Mouse (Mus musculus) CD4-positive naive resting alpha-beta T cell, adult 57 days (primary cell): ENCODE results near the gene Rdh13. TPM values are rescaled to one million over a fixed set of nuclear protein-coding genes. Genes with fewer than 3 reads are reported as not detected.

Source experiments
- total RNA-seq: library from RNA; stranded (reverse); gene quantifications from one replicate; pipeline ENCODE4 v1.2.4, GENCODE M21; 2023

Gene Rdh13
- 10.8 TPM for total RNA-seq

GRCm38 (mm10) chr7:4445216-4445791 is at the start of gene Rdh13:
Gene Rdh13 (minus strand): TSS chr7:4445649.

DNA sequence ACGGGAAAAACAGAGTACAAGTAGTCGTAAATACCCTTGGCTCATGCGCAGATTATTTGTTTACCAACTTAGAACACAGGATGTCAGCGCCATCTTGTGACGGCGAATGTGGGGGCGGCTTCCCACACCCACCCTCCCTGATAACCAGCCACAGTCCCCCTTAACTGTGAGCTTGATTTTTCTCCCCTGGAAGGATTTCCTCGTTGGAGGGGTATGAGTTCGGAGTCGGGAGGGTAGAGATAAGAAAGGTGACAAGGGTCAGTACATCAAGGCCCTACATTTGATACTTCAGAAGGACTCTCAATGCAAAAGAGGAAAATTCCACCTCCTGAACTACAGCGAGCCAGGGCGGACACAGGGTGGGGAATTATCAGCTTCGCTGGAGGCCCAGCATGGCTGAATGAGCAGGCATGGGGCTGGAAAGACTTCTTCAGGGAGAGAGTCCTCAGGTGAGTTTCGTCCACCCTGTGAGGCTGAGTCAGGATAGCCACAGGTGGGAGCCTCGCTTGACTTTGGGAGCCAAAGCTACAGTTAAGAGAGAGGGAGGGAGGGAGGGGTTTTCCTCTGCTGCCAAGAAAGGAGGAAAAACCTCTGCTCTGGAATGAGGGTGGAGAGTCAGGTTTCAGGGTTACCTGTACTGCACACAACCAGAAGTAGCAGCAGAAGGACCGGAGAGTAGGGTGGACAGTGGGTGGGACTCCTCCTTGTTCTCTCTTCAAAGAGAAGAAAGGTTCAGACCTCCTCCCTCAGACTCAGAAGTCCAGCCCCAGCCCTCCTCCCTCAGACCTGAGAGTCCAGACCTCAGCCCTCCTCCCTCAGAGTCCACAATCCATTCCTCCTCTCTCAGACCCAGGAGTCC is 15.4 kb upstream of the Rdh13 start, which contains the start of gene Eps8l1:
Gene Eps8l1 (plus strand): TSS at position 99 of the 859 bp plus-strand sequence.

GRCm38 (mm10) chr7:4397730-4398129 is 47.7 kb downstream of the Rdh13 start, which contains the start of gene Gp6:
Gene Gp6 (minus strand): TSS chr7:4397744.

Other genes with a start within 250 kb of the Rdh13 start
- gene Lilra5, start 207.9 kb downstream of the Rdh13 start, total RNA-seq: not detected
- gene Ncr1, start 107.9 kb downstream of the Rdh13 start, total RNA-seq: 2.2 TPM
- not detected for gene Gp6, start 47.9 kb downstream of the Rdh13 start, total RNA-seq
- gene Eps8l1, start 15.0 kb upstream of the Rdh13 start, total RNA-seq: 18.9 TPM
- gene Ppp1r12c, start 56.0 kb upstream of the Rdh13 start, total RNA-seq: 279 TPM
- 5.2 TPM for gene Tnnt1, start 70.7 kb upstream of the Rdh13 start, total RNA-seq
- not detected for gene Tnni3, start 78.6 kb upstream of the Rdh13 start, total RNA-seq
- gene Dnaaf3, start 86.8 kb upstream of the Rdh13 start, total RNA-seq: not detected
- gene Syt5, start 101.9 kb upstream of the Rdh13 start, total RNA-seq: not detected
- gene Ptprh, start 158.4 kb upstream of the Rdh13 start, total RNA-seq: 0.33 TPM
- gene Tmem86b, start 185.8 kb upstream of the Rdh13 start, total RNA-seq: 59.6 TPM
- gene Ppp6r1, start 213.4 kb upstream of the Rdh13 start, total RNA-seq: 282 TPM
- 76.6 TPM for gene Hspbp1, start 239.4 kb upstream of the Rdh13 start, total RNA-seq
- not detected for gene Brsk1, start 245.0 kb upstream of the Rdh13 start, total RNA-seq